In the genomic region with DNA sequence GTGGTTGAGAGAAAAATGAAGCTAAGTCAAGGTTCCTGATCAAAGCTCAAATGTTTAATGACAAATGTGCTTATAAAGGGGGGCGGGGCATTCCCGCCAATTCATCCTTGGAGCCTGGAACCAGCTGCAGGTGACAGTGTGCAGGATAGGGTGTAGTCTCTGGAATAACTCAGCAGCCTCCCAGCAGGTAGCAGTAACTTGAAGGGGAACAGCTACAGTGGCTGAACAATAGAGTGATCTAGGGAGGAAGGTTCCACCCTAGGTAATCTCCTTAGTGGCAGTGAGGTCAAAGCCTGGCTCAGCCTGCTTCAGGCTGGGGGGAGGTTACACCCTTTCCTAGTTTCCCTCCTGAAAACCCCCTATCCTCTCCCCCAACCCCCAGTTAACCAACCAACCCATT, we compare ENCODE assay signal across 18 mouse cellular contexts.
"Had no signal": no experiment of that assay in that cellular context is flagged by ENCODE, and none has a peak within 500 bp of the region (broad histone marks: within the 10 kb centered on the region; RNA-seq: fewer than 3 reads in every experiment).

No protein-coding gene starts in this region.

- H3K4me2 ChIP-seq: lung, embryonic 15.5 days; midbrain, embryonic 12.5 days; neural tube, embryonic 13.5 days; neural tube, embryonic 15.5 days; stomach, embryonic 15.5 days had no signal

- DNase-seq: lung, adult 2 months; lung, postnatal 14 days; lung, postnatal 36 days; midbrain, embryonic 14.5 days; right cerebral cortex, postnatal 14 days; thymus, adult 2 months; thymus, postnatal 36 days had no signal

- H3K27me3 ChIP-seq: lung, embryonic 15.5 days; midbrain, embryonic 12.5 days; neural tube, embryonic 13.5 days; neural tube, embryonic 15.5 days; stomach, embryonic 15.5 days had no signal

- H3K36me3 ChIP-seq: lung, embryonic 15.5 days; midbrain, embryonic 10.5 days; midbrain, embryonic 12.5 days; neural tube, embryonic 13.5 days; neural tube, embryonic 15.5 days; stomach, embryonic 15.5 days had no signal

- ATAC-seq: lung, postnatal 0 days; midbrain, embryonic 16.5 days had no signal

- H3K9me3 ChIP-seq: lung, embryonic 15.5 days; midbrain, embryonic 10.5 days; midbrain, embryonic 12.5 days; neural tube, embryonic 13.5 days; neural tube, embryonic 15.5 days; stomach, embryonic 15.5 days had no signal

- H3K4me1 ChIP-seq: lung, embryonic 15.5 days; midbrain, embryonic 10.5 days; midbrain, embryonic 12.5 days; neural tube, embryonic 13.5 days; neural tube, embryonic 15.5 days; stomach, embryonic 15.5 days had no signal

- H3K27ac ChIP-seq: lung, embryonic 15.5 days; macrophage; midbrain, embryonic 10.5 days; midbrain, embryonic 12.5 days; neural tube, embryonic 13.5 days; neural tube, embryonic 15.5 days; stomach, embryonic 15.5 days; stomach, postnatal 0 days had no signal

- H3K4me3 ChIP-seq: lung, embryonic 15.5 days; midbrain, embryonic 10.5 days; midbrain, embryonic 12.5 days; myocyte; neural tube, embryonic 13.5 days; neural tube, embryonic 15.5 days; stomach, embryonic 15.5 days had no signal

- H3K9ac ChIP-seq: lung, embryonic 15.5 days; midbrain, embryonic 12.5 days; neural tube, embryonic 13.5 days; neural tube, embryonic 15.5 days; stomach, embryonic 15.5 days had no signal
